In genomic region chr10:128362568-128362967, GRCm38 (mm10) we compare ENCODE assay signal across 8 mouse cellular contexts. TPM values are rescaled to one million over a fixed set of nuclear protein-coding genes. Genes with fewer than 3 reads are reported as not detected.
A peak's percentile ranks its signal among the peaks of the same experiment; 100 is the strongest.
DNase-seq lines count a peak whose midpoint lies in the region; ATAC-seq and TF ChIP-seq lines count a peak whose summit lies in the region.

No protein-coding gene starts in this region.

- WGBS in liver, adult 2 months = 64% methylated on average over 3 of the region's 3 CpGs
- WGBS in liver, embryonic 11.5 days = 62% methylated on average over 3 of the region's 3 CpGs
- 48% methylated on average over 3 of the region's 3 CpGs for WGBS in kidney, adult 2 months

- no peaks in the 10 kb centered on the region for H3K27me3 ChIP-seq in liver, adult 2 months (ENCODE audit: control insufficient read depth, insufficient read depth, low read length)
- no peaks in the 10 kb centered on the region for H3K27me3 ChIP-seq in liver, embryonic 11.5 days (replicated peaks; ENCODE audit: control insufficient read depth, insufficient read depth, low read length)
- no peaks in the 10 kb centered on the region for H3K27me3 ChIP-seq in kidney, adult 2 months (replicated peaks; ENCODE audit: control insufficient read depth, insufficient read depth, low read length)

- peaks cover 3% of the 10 kb centered on the region; the same call in 1 of the 2 replicates for H3K4me1 ChIP-seq in liver, adult 2 months (ENCODE audit: control insufficient read depth, insufficient read depth, low read length)
- H3K4me1 ChIP-seq in liver, embryonic 11.5 days (replicated peaks; ENCODE audit: control insufficient read depth, insufficient read depth, low read length) = peaks cover 2% of the 10 kb centered on the region; the same call in 1 of the 2 replicates
- H3K4me1 ChIP-seq in kidney, adult 2 months (ENCODE audit: control insufficient read depth, insufficient read depth, low read length) = peaks cover 2% of the 10 kb centered on the region; the same call in 1 of the 2 replicates

- H3K9me3 ChIP-seq in liver, embryonic 11.5 days (ENCODE audit: control insufficient read depth, low read length) = no peaks in the 10 kb centered on the region

- H3K9ac ChIP-seq in liver, adult 2 months (ENCODE audit: low read depth, low read length) = no peak overlapping the region
- no peak overlapping the region for H3K9ac ChIP-seq in liver, embryonic 11.5 days (ENCODE audit: low read depth, low read length)

- peak; percentile 66 for DNase-seq in adrenal gland, postnatal 10 days
- no peak for DNase-seq in adrenal gland, postnatal 4 days (ENCODE audit: low spot score in 2 of 2)
- no peak for DNase-seq in liver, adult 2 months (ENCODE audit: extremely low read depth, low read depth, low spot score)
- DNase-seq in liver, embryonic 11.5 days (ENCODE audit: low spot score) = no peak
- DNase-seq in brain, adult 2 months (ENCODE audit: low read depth, low spot score) = peak; percentile 71
- DNase-seq in kidney, adult 2 months = peak; percentile 57
- no peak for DNase-seq in adrenal gland, adult 8-10 months

- no peak overlapping the region for H3K4me3 ChIP-seq in liver, adult 2 months (ENCODE audit: insufficient read depth, low read depth, low read length)
- H3K4me3 ChIP-seq in liver, embryonic 11.5 days (ENCODE audit: low read depth, low read length) = no peak overlapping the region
- no peak overlapping the region for H3K4me3 ChIP-seq in kidney, adult 2 months (ENCODE audit: insufficient read depth, low read depth, low read length)

- H3K27ac ChIP-seq in liver, adult 2 months (replicated peaks; ENCODE audit: insufficient read depth, low read depth, low read length) = peak overlapping the region; percentile 54; the same call in 1 of the 2 replicates
- H3K27ac ChIP-seq in liver, embryonic 11.5 days (ENCODE audit: low read depth, low read length) = no peak overlapping the region
- H3K27ac ChIP-seq in kidney, adult 2 months (ENCODE audit: insufficient read depth, low read depth, low read length) = no peak overlapping the region

- H3K36me3 ChIP-seq in liver, adult 2 months (ENCODE audit: control insufficient read depth, insufficient read depth, low read length) = peaks cover 48% of the 10 kb centered on the region
- H3K36me3 ChIP-seq in liver, embryonic 11.5 days (ENCODE audit: control insufficient read depth, insufficient read depth, low read length) = peaks cover 39% of the 10 kb centered on the region
- H3K36me3 ChIP-seq in kidney, adult 2 months (ENCODE audit: control insufficient read depth, insufficient read depth, low read length) = peaks cover 8% of the 10 kb centered on the region; the same call in 1 of the 2 replicates

- ATAC-seq in liver, embryonic 11.5 days (replicated peaks; ENCODE audit: low FRiP score) = no peak; the same call in 1 of the 2 replicates
- ATAC-seq in erythroblast, adult 5-6 weeks (replicated peaks; ENCODE audit: low FRiP score, poor library complexity, severe bottlenecking) = no peak; the same call in 1 of the 2 replicates

- no peak for TF ChIP-seq POLR2A in liver, adult 2 months (IDR thresholded peaks at IDR 0.05; ENCODE audit: extremely low read depth, insufficient read depth, low read length)
- TF ChIP-seq POLR2A in kidney, adult 2 months (IDR thresholded peaks at IDR 0.05; ENCODE audit: low read depth, low read length) = no peak

- peaks cover 5% of the 10 kb centered on the region; the same call in 1 of the 2 replicates for H3K79me2 ChIP-seq in liver, adult 2 months (ENCODE audit: control insufficient read depth, insufficient read depth, low read length)

- peak; percentile 17; the same call in 1 of the 2 replicates for TF ChIP-seq CTCF in liver, adult 2 months (IDR thresholded peaks at IDR 0.05; ENCODE audit: low read depth, low read length)
- TF ChIP-seq CTCF in kidney, adult 2 months (conservative IDR thresholded peaks at IDR 0.05; ENCODE audit: insufficient read depth, insufficient read length, low read depth, low read length) = peak; percentile 40

- H3K4me2 ChIP-seq in liver, embryonic 11.5 days = no peak overlapping the region

RNA-seq across cellular contexts. Expression of gene Coq10a, which starts 6.2 kb away (rescaled TPM):
- 100 to 1,000 TPM in 1 of 2 experiments, 10 to 100 TPM in 1; 99.9 to 128 TPM for total RNA-seq in adrenal gland, postnatal 10 days (2021)
- total RNA-seq in adrenal gland, postnatal 4 days (2021) = 10 to 100 TPM; 48.3 to 62.1 TPM
- total RNA-seq in liver, adult 2 months (2014; rRNA removed) = 19.9 and 20.7 TPM in 2 replicates
- 57.9 and 65.7 TPM in 2 replicates for polyA plus RNA-seq in liver, adult 2 months (2012; rRNA removed)
- 8.4 and 10.5 TPM in 2 replicates for polyA plus RNA-seq in liver, embryonic 11.5 days (2014; fragmentation: Nextera tagmentation; extraction: Ambion mirVana)
- polyA plus RNA-seq in kidney, adult 2 months (2012; rRNA removed) = 58.7 and 72.3 TPM in 2 replicates
- 1.9 and 5.6 TPM in 2 replicates for total RNA-seq in erythroblast, adult 5-6 weeks (2015; ENCODE audit: low replicate concordance)
- 2.8 and 3.2 TPM in 2 replicates for total RNA-seq in erythroblast, adult 5-6 weeks (2017; ENCODE audit: low replicate concordance)
- total RNA-seq in adrenal gland, adult 8-10 months (2022) = 100 to 1,000 TPM in 2 of 4 experiments, 10 to 100 TPM in 2; 72.2 to 114 (median 86.6) TPM

RNA-seq across cellular contexts. Expression of gene Ankrd52, which starts 14.3 kb away (rescaled TPM):
- 10 to 100 TPM; 53.3 to 57.8 TPM for total RNA-seq in adrenal gland, postnatal 10 days (2021)
- 10 to 100 TPM; 71.5 to 75.1 TPM for total RNA-seq in adrenal gland, postnatal 4 days (2021)
- 5.6 and 9.3 TPM in 2 replicates for total RNA-seq in liver, adult 2 months (2014; rRNA removed)
- polyA plus RNA-seq in liver, adult 2 months (2012; rRNA removed) = 11.8 and 14.8 TPM in 2 replicates
- 12.2 and 13.4 TPM in 2 replicates for polyA plus RNA-seq in liver, embryonic 11.5 days (2014; fragmentation: Nextera tagmentation; extraction: Ambion mirVana)
- 21.5 and 22.5 TPM in 2 replicates for polyA plus RNA-seq in kidney, adult 2 months (2012; rRNA removed)
- total RNA-seq in erythroblast, adult 5-6 weeks (2015; ENCODE audit: low replicate concordance) = 7.7 and 30.0 TPM in 2 replicates
- 2.9 and 3.5 TPM in 2 replicates for total RNA-seq in erythroblast, adult 5-6 weeks (2017; ENCODE audit: low replicate concordance)
- total RNA-seq in adrenal gland, adult 8-10 months (2022) = 10 to 100 TPM; 53.7 to 90.5 (median 68.1) TPM

RNA-seq across cellular contexts. Expression of gene Cs, which starts 25.0 kb away (rescaled TPM):
- total RNA-seq in adrenal gland, postnatal 10 days (2021) = 1,000 to 10,000 TPM; 1,048 to 1,207 TPM
- total RNA-seq in adrenal gland, postnatal 4 days (2021) = 100 to 1,000 TPM; 300 to 355 TPM
- total RNA-seq in liver, adult 2 months (2014; rRNA removed) = 57.1 and 60.1 TPM in 2 replicates
- 99.6 and 115 TPM in 2 replicates for polyA plus RNA-seq in liver, adult 2 months (2012; rRNA removed)
- polyA plus RNA-seq in liver, embryonic 11.5 days (2014; fragmentation: Nextera tagmentation; extraction: Ambion mirVana) = 255 and 280 TPM in 2 replicates
- 252 and 273 TPM in 2 replicates for polyA plus RNA-seq in kidney, adult 2 months (2012; rRNA removed)
- 60.5 and 67.5 TPM in 2 replicates for total RNA-seq in erythroblast, adult 5-6 weeks (2015; ENCODE audit: low replicate concordance)
- 26.2 and 30.6 TPM in 2 replicates for total RNA-seq in erythroblast, adult 5-6 weeks (2017; ENCODE audit: low replicate concordance)
- total RNA-seq in adrenal gland, adult 8-10 months (2022) = 100 to 1,000 TPM; 197 to 297 (median 255) TPM

RNA-seq across cellular contexts. Expression of gene Slc39a5, which starts 38.5 kb away (rescaled TPM):
- total RNA-seq in adrenal gland, postnatal 10 days (2021) = 1 to 10 TPM; 2.3 to 5.9 TPM
- total RNA-seq in adrenal gland, postnatal 4 days (2021) = 10 to 100 TPM in 1 of 2 experiments, 1 to 10 TPM in 1; 5.7 to 13.2 TPM
- 2.4 and 3.2 TPM in 2 replicates for total RNA-seq in liver, adult 2 months (2014; rRNA removed)
- 2.0 and 8.9 TPM in 2 replicates for polyA plus RNA-seq in liver, adult 2 months (2012; rRNA removed)
- 16.5 and 17.6 TPM in 2 replicates for polyA plus RNA-seq in liver, embryonic 11.5 days (2014; fragmentation: Nextera tagmentation; extraction: Ambion mirVana)
- 114 and 137 TPM in 2 replicates for polyA plus RNA-seq in kidney, adult 2 months (2012; rRNA removed)
- total RNA-seq in erythroblast, adult 5-6 weeks (2015; ENCODE audit: low replicate concordance) = not detected in 2 replicates
- not detected in 2 replicates for total RNA-seq in erythroblast, adult 5-6 weeks (2017; ENCODE audit: low replicate concordance)
- under 1 TPM in 2 of 4 experiments, not detected in 2; 0.24 to 0.40 TPM for total RNA-seq in adrenal gland, adult 8-10 months (2022)

RNA-seq across cellular contexts. Expression of gene Cnpy2, which starts 40.3 kb away (rescaled TPM):
- total RNA-seq in adrenal gland, postnatal 10 days (2021) = 100 to 1,000 TPM; 149 to 165 TPM
- 100 to 1,000 TPM; 178 to 188 TPM for total RNA-seq in adrenal gland, postnatal 4 days (2021)
- total RNA-seq in liver, adult 2 months (2014; rRNA removed) = 89.5 and 107 TPM in 2 replicates
- polyA plus RNA-seq in liver, adult 2 months (2012; rRNA removed) = 69.0 and 72.0 TPM in 2 replicates
- polyA plus RNA-seq in liver, embryonic 11.5 days (2014; fragmentation: Nextera tagmentation; extraction: Ambion mirVana) = 195 and 221 TPM in 2 replicates
- 90.8 and 118 TPM in 2 replicates for polyA plus RNA-seq in kidney, adult 2 months (2012; rRNA removed)
- total RNA-seq in erythroblast, adult 5-6 weeks (2015; ENCODE audit: low replicate concordance) = 30.7 and 48.6 TPM in 2 replicates
- 15.5 and 38.3 TPM in 2 replicates for total RNA-seq in erythroblast, adult 5-6 weeks (2017; ENCODE audit: low replicate concordance)
- total RNA-seq in adrenal gland, adult 8-10 months (2022) = 100 to 1,000 TPM; 172 to 202 (median 177) TPM

Comparison
In these comparisons a context has a peak if more than half of its experiments do, and no peak if none do; other contexts are left out.
1. DNase-seq: peak in adrenal gland, postnatal 10 days (single experiment), brain, adult 2 months (single experiment) and kidney, adult 2 months (single experiment); none in adrenal gland, postnatal 4 days (0 of 2), liver, adult 2 months (single experiment), liver, embryonic 11.5 days (single experiment) and adrenal gland, adult 8-10 months (single experiment).